Mouse (Mus musculus): ENCODE measurements around the gene Gm11037. TPM values are rescaled to one million over a fixed set of nuclear protein-coding genes. Genes with fewer than 3 reads are reported as not detected.
A peak's percentile ranks its signal among the peaks of the same experiment; 100 is the strongest.
"Not testable (repeated sequence)": the region's sequence is repeated elsewhere in the genome, so short reads cannot be mapped to it uniquely, and the experiment has no call there.

The Gm11037 gene
- polyA plus RNA-seq (2016; fragmentation: Nextera tagmentation; extraction: Ambion mirVana): not detected in 2 replicates

DNA sequence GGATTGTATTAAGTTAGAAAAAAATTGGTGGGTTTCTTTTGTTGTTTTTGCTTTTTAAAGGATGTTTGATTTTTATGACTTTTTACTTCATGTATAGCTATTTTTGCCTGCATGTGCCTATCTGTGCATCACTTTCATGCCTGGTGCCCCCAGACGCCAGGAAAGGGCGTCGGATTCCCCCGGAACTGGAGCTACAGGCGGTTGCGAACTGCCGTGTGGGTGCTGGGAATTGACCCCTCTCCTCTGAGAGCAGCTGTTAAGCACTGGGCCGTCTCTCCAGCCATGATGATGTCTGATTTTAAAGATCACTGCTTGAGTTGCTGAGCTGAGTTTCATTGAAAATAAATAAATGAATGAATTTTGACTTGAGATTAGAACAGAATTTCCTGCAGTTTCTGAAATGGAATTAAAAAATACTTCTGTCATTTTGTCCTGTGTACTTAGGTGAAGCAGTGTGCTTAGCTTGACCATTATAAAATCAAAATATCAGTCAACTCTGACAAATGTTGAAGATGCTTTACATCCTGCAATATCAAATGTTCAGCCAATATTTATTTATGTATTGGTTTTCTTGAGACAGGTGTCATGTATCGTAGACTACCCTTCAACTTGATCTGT is at the start of gene Gm11037:
TSS of gene Gm11037 (plus strand) at position 568 of the 618 bp plus-strand sequence.
- Histone ChIP-seq H3K36me3 (0 out of 2 replicates have a peak, but pooled peaks cover 6% of the 10 kb centered on the region), H3K4me1 (replicated peaks) (peaks cover 20% of the 10 kb centered on the region), H3K27me3 (ENCODE audit: insufficient read depth, poor library complexity, severe bottlenecking) (peaks cover 9% of the 10 kb centered on the region), H3K27ac (peak within 1 kb of the TSS; percentile 59; the same call in 1 of the 2 replicates), H3K4me3 (no peak within 1 kb of the TSS), H3K9me3 (no peaks in the 10 kb centered on the region)
- WGBS: 86% methylated on average over 9 of the region's 9 CpGs
- DNase-seq (ENCODE audit: low spot score): no peak

DNA sequence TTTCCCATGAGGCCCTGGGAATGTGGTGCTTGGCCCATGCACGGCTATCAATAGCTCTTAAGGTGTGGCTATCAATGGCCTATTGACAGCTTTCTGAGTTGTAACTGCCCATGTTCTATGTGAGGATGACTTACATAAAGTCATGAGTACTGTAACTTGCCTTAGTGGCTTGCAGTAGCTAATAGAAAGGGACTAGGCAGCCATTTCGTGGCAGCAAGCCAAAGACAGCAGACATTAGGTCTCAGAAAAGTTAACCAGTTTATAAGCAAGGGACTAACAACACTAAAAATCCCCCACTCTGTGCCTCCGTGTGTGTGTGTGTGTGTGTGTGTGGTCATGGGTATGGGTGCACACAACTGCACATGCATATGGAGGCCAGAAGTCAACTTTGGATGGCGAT is 49.1 kb upstream of the Gm11037 start:
- H3K27ac ChIP-seq: no peak overlapping the region
- no peaks in the 10 kb centered on the region for H3K36me3 ChIP-seq
- H3K9me3 ChIP-seq: no peaks in the 10 kb centered on the region
- 0 out of 2 replicates have a peak, but pooled peaks cover 4% of the 10 kb centered on the region for H3K27me3 ChIP-seq (ENCODE audit: insufficient read depth, poor library complexity, severe bottlenecking)
- no peak overlapping the region for H3K4me3 ChIP-seq
- WGBS: 83% methylated on average over 4 of the region's 4 CpGs
- peaks cover 17% of the 10 kb centered on the region for H3K4me1 ChIP-seq (replicated peaks)
- no peak for DNase-seq (ENCODE audit: low spot score)

DNA sequence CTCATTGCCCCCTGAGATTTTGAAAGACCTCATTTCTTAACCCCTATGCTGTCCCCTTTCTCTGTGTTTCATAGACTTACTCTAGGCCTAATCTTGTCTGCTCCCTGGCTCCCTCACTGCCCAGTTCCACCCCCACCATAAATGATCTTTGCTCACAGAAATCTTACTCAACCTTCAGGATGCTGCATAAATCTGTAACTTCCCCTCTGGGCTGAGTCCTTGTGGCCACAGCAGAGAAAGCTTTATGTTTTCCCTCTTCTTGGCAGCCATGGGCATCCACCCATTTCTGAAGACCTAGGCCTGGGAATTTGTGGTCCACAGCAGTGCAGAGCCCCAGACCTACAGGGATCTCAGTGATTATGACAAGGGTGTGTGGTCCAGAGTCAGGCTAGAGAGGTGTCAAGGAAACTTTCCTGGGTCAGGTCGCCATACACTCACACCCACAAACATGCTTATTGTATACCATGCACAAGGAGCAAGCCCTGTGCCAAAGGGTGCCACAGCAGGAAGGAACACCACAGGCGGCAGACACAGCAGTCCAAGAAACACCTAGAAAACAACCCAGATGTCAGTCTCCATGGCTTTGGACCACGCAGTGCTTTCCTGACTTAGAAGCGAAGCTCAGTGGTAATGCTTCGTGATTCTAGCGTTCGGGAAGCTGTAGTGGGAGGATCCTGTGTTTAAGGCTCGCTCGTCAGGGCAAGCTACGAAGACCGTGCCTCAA is 46.5 kb upstream of the Gm11037 start, which contains the start of gene Siglec1:
TSS of gene Siglec1 (minus strand) at position 99 of the 724 bp plus-strand sequence.
- DNase-seq (ENCODE audit: low spot score): no peak
- no peak within 1 kb of the TSS for H3K4me3 ChIP-seq
- no peaks in the 10 kb centered on the region for H3K27me3 ChIP-seq (ENCODE audit: insufficient read depth, poor library complexity, severe bottlenecking)
- no peaks in the 10 kb centered on the region for H3K9me3 ChIP-seq
- 87% methylated on average over 11 of the region's 11 CpGs for WGBS
- H3K36me3 ChIP-seq: no peaks in the 10 kb centered on the region
- H3K27ac ChIP-seq: no peak within 1 kb of the TSS
- peaks cover 17% of the 10 kb centered on the region for H3K4me1 ChIP-seq (replicated peaks)

DNA sequence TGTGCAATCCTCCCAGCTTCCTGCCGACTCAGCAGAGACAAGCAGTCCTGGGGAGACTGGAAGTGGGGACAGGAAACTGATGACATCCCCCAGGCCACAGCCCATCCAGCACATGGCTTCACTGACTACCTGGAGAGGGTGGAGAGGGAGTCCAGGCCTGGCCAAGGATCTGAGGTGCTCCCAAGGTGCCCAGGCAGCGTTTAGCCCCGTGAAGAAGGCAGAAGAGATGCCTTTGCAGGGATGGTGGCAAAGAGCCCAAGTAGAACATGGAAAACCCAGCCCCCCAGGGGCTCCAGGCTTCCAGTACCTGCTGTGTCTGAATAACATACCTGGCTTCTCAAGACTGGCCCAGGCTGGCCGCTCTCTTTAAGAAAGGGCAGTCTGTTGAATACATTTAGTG is 44.7 kb upstream of the Gm11037 start:
- H3K36me3 ChIP-seq: no peaks in the 10 kb centered on the region
- H3K27ac ChIP-seq: no peak overlapping the region
- H3K4me1 ChIP-seq (replicated peaks): peaks cover 17% of the 10 kb centered on the region
- H3K9me3 ChIP-seq: no peaks in the 10 kb centered on the region
- no peaks in the 10 kb centered on the region for H3K27me3 ChIP-seq (ENCODE audit: insufficient read depth, poor library complexity, severe bottlenecking)
- no peak overlapping the region for H3K4me3 ChIP-seq
- no peak for DNase-seq (ENCODE audit: low spot score)
- 83% methylated on average over 4 of the region's 4 CpGs for WGBS

DNA sequence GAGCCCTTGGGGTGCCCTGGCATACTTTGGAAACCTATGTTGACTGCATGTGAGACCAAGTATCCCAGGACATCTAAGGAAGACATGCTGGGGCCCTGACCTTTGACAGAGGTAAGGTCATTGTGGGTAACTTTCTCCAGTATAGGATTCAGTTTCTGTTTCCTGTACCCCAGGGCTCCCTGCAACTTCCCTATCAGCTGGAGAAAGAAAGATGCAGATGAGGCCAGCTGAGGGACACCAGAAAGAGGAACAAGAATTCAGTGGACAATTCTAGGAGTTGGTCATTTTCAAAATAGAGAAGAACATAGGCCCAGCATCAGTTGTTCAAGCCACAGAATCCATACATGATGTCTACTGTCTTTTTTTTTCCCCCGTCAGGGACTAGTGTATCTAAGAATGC is 43.7 kb upstream of the Gm11037 start:
- Histone ChIP-seq H3K4me1 (replicated peaks) (peaks cover 16% of the 10 kb centered on the region), H3K27me3 (ENCODE audit: insufficient read depth, poor library complexity, severe bottlenecking) (no peaks in the 10 kb centered on the region), H3K4me3 (no peak overlapping the region), H3K36me3 (no peaks in the 10 kb centered on the region), H3K9me3 (no peaks in the 10 kb centered on the region), H3K27ac (no peak overlapping the region)
- WGBS: 77% methylated on average over 1 of the region's 1 CpGs
- DNase-seq (ENCODE audit: low spot score): no peak

DNA sequence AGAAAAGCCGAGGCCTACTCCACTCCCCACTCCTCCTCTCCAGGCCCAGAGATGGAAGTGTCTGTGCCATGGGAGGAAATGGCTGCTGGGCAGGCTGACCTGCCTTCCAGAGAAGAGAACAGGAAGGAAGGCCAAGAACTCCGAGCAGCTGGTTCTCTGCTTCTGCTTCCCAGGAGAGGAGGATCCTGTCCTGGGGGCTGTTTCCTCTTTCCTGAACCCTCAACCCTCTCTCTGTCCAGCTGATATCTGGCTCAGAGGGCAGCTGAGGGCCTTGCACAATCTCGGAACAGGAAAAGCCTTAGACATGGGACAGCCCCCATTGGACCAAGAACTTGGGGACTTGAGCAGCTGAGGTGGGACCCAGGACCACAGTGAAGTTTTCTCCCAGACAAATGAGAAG is 42.4 kb upstream of the Gm11037 start:
- no peak for DNase-seq (ENCODE audit: low spot score)
- no peaks in the 10 kb centered on the region for H3K9me3 ChIP-seq
- H3K27me3 ChIP-seq (ENCODE audit: insufficient read depth, poor library complexity, severe bottlenecking): no peaks in the 10 kb centered on the region
- H3K4me1 ChIP-seq (replicated peaks): peaks cover 6% of the 10 kb centered on the region
- no peaks in the 10 kb centered on the region for H3K36me3 ChIP-seq
- H3K4me3 ChIP-seq: no peak overlapping the region
- no peak overlapping the region for H3K27ac ChIP-seq
- 83% methylated on average over 3 of the region's 3 CpGs for WGBS

DNA sequence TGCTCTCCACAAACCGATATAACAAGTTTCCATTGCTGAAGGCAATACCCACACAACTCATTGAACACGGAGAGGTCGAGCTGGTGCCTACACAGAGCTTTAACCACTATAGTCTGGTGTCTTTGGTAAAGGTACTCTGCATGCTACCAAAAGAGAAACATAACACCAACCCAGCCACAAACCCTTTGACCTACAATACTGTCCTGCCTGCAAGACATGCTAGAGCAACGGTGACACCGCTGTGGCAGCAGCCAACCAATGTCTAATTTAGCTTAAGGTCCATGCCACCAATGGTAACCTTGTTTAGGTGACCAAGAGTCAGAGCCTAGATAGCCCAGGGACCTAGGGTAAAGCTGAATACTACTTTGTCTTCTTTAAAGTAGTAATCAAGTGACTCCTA is 39.7 kb upstream of the Gm11037 start:
- Histone ChIP-seq H3K9me3 (no peaks in the 10 kb centered on the region), H3K36me3 (no peaks in the 10 kb centered on the region), H3K4me3 (no peak overlapping the region), H3K27ac (no peak overlapping the region), H3K4me1 (replicated peaks) (peaks cover 25% of the 10 kb centered on the region), H3K27me3 (ENCODE audit: insufficient read depth, poor library complexity, severe bottlenecking) (no peaks in the 10 kb centered on the region)
- DNase-seq (ENCODE audit: low spot score): no peak
- 91% methylated on average over 5 of the region's 5 CpGs for WGBS

DNA sequence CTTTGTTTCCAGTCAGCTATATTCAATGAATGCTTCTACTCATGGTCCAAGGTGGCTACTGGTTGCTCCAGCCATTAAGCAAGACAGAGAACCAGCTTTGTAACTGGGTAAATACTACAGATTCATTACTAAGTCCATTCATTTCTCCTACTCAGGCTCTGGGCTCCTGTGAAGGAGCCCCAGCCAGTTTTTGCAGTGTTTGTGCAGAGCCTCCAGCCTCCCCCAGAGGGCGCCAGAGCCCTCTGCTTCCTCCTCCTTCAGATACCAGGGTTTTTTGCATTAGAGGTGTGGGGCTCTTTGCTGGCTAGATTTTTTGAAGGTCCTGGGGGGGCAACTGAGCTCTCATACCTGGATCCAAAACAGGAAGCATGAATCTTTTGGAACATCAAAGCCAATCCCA is 38.5 kb upstream of the Gm11037 start:
- DNase-seq (ENCODE audit: low spot score): peak; percentile 78
- H3K4me1 ChIP-seq (replicated peaks): peaks cover 25% of the 10 kb centered on the region
- no peak overlapping the region for H3K27ac ChIP-seq
- H3K4me3 ChIP-seq: no peak overlapping the region
- H3K9me3 ChIP-seq: no peaks in the 10 kb centered on the region
- no peaks in the 10 kb centered on the region for H3K27me3 ChIP-seq (ENCODE audit: insufficient read depth, poor library complexity, severe bottlenecking)
- H3K36me3 ChIP-seq: no peaks in the 10 kb centered on the region
- 0% methylated on average over 1 of the region's 1 CpGs for WGBS

DNA sequence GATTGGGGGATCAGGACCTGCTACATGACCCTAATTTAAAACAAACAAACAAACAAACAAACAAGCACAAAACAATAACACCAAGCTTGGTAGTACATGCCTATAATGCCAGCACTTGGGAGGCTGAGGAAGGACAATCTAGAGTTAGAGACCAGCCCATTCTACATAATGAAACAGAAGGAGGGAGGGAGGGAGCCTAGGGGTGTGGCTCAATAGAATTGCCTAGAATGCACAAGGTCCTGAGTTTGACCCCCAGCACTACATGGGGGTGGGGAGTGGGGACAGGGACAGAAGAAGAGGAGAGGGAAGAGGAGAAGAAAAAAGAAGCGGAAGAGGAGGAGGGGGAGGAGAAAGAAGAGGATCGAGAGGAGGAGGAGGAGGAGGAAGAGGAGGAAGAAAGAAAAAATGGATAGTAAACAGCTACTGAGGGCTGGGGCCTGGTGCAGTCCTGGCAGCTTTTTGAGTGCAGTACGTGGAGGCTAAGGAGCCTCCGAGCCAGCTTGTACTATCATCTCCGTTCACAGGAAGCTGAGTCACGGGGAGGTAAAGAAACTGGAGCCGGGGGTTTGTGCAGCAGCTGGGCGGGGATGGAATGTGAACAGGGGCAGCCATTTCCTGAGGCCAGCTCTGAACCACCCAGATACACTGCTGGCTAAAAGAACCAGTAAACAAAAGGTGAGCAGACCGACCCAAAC is 37.0 kb upstream of the Gm11037 start:
- Histone ChIP-seq H3K27me3 (ENCODE audit: insufficient read depth, poor library complexity, severe bottlenecking) (no peaks in the 10 kb centered on the region), H3K9me3 (no peaks in the 10 kb centered on the region), H3K27ac (peak overlapping the region; percentile 86), H3K4me3 (peak overlapping the region; percentile 23), H3K4me1 (replicated peaks) (peaks cover 25% of the 10 kb centered on the region), H3K36me3 (no peaks in the 10 kb centered on the region)
- peak; percentile 58 for DNase-seq (ENCODE audit: low spot score)
- WGBS: 10% methylated on average over 9 of the region's 9 CpGs

DNA sequence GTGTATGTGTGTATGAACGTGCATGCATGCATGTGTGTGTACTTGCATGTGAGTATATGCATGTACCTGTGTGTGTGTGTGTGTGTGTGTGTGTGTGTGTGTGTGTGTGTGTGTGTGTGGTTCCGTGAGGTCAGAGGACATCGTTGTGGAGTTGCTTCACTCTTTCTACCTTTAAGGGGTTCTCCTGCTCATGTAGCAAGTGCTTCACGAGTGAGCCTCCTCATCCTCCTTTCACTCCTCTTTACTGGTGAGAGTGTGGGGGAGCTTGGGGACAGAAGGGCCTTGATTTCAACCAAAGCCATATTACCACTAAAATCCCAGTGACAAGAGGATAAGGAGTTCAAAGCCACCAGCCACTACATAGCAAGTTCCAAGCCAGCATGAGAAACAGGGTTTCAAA is 36.2 kb upstream of the Gm11037 start:
- no peak for DNase-seq (ENCODE audit: low spot score)

DNA sequence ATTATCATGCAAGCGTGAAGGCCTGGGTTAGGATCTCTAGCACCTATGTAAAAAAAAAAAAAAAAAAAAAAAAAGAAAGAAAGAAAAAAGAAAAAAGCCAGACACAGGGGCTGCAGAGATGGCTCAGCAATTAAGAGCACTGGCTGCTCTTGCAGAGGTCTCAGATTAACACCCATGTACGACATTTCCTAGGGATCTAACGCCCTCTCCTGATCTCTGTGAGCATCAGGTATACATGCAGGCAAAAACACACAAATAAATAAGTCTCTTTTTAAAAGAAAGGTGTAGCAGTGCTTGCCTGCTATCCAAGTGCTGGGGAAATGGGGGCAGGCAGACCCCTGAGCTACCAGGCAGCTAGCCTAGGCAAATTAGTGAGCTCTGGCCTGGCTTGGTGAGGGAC is 31.8 kb upstream of the Gm11037 start:
- Histone ChIP-seq H3K27ac (no peak overlapping the region), H3K9me3 (no peaks in the 10 kb centered on the region), H3K27me3 (ENCODE audit: insufficient read depth, poor library complexity, severe bottlenecking) (no peaks in the 10 kb centered on the region), H3K4me1 (replicated peaks) (peaks cover 16% of the 10 kb centered on the region), H3K4me3 (no peak overlapping the region), H3K36me3 (no peaks in the 10 kb centered on the region)
- no peak for DNase-seq (ENCODE audit: low spot score)
- WGBS: 51% methylated on average over 3 of the region's 3 CpGs

More for the DNA sequence above, 36.2 kb upstream of the Gm11037 start:
- peak overlapping the region; percentile 86 for H3K27ac ChIP-seq
- no peaks in the 10 kb centered on the region for H3K36me3 ChIP-seq
- no peaks in the 10 kb centered on the region for H3K27me3 ChIP-seq (ENCODE audit: insufficient read depth, poor library complexity, severe bottlenecking)
- no peak overlapping the region for H3K4me3 ChIP-seq
- 85% methylated on average over 4 of the region's 4 CpGs for WGBS
- no peaks in the 10 kb centered on the region for H3K9me3 ChIP-seq
- peaks cover 25% of the 10 kb centered on the region for H3K4me1 ChIP-seq (replicated peaks)

DNA sequence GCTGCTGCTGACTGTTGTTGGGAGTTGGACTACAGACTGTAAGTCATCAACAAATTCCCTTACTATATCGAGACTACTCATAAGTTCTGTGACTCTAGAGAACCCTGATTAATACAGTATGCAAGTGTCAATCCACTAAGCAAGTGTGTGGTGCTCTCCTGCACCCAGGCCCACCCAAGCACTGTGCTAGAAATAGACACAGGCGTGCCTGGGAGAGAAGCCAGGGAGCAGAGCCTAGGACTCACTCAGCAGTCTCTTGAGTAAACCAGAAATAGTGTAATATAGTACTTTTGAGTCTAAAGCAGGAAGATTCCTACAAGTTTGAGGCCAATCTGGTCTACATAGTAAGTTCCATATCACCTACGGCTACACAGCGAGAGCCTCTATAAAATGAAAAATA is 29.3 kb upstream of the Gm11037 start:
- Histone ChIP-seq H3K27ac (no peak overlapping the region), H3K4me3 (no peak overlapping the region), H3K36me3 (no peaks in the 10 kb centered on the region), H3K27me3 (ENCODE audit: insufficient read depth, poor library complexity, severe bottlenecking) (no peaks in the 10 kb centered on the region), H3K4me1 (replicated peaks) (no peaks in the 10 kb centered on the region), H3K9me3 (no peaks in the 10 kb centered on the region)
- 90% methylated on average over 4 of the region's 4 CpGs for WGBS
- no peak for DNase-seq (ENCODE audit: low spot score)

DNA sequence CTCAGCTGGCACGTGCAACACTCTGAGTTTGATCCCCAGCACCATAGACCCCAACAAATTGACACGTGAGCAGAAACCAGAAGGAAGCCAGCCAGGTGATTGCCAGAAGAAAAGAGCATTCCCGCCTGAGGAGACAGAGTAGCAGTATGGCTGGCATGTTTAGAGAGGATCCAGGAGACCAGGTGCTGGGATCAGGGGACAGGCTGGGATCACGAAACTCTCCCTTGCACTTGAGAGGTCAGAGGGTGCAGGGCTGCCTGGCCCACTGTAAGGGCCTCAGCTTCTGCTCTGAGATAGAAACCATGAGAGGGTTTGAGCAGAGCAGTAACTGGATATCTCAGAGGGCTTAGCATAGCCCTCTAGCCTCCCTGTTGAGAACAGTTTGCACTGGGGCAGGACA is 28.2 kb upstream of the Gm11037 start:
- H3K36me3 ChIP-seq: not testable (repeated sequence)
- 65% methylated on average over 4 of the region's 4 CpGs for WGBS

More for the DNA sequence above, 28.2 kb upstream of the Gm11037 start:
- H3K4me1 ChIP-seq (replicated peaks); H3K27me3 ChIP-seq (ENCODE audit: insufficient read depth, poor library complexity, severe bottlenecking); H3K4me3 ChIP-seq; H3K27ac ChIP-seq; H3K9me3 ChIP-seq; DNase-seq (ENCODE audit: low spot score): not testable (repeated sequence)

Measured in hindbrain, embryonic 10.5 days (tissue).